Mouse (Mus musculus) megakaryocyte, embryonic 14.5 days (primary cell): ENCODE measurements around the gene Bnip2.

ENCODE experiments used
- FLI1 ChIP-seq: IDR thresholded peaks from 2 replicates; pipeline ENCODE4 v1.6.1; 2012; ENCODE audit warnings: low read length, inconsistent platforms, mixed read lengths
- GATA1 ChIP-seq: IDR thresholded peaks from 3 replicates; pipeline ENCODE4 v1.6.1; 2012; ENCODE audit warnings: mixed read lengths, low read length, inconsistent platforms, borderline replicate concordance

DNA sequence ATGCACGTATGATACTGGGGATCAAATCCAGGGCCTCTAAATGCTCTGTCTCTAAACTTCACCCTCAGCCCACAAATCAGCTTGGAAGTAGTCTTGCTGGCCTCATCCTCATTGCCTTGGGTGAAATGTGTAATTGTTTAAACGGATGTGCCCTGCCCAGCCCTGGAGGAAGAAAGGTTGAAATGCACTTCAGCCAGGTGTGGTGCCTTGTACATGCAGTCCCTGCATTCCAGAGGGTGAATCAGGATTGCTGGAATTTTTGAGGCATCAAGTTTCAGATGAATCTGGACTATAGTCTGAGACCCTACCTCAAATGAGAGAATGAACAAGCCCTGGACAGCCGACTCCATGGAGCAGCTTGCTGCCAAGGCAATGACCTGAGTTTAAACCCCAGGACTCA is 58.6 kb downstream of the Bnip2 start:
- no peak for TF ChIP-seq FLI1
- TF ChIP-seq GATA1: no peak
